Comparison of ENCODE assay signal across 8 mouse cellular contexts in genomic region chr19:47122802-47123201, GRCm38 (mm10). TPM values are rescaled to one million over a fixed set of nuclear protein-coding genes. Genes with fewer than 3 reads are reported as not detected.
DNase-seq lines count a peak whose midpoint lies in the region; ATAC-seq lines count a peak whose summit lies in the region.

No protein-coding gene starts in this region.

- ATAC-seq in megakaryocyte progenitor cell, adult 5-6 weeks (replicated peaks; ENCODE audit: poor library complexity): peak; percentile 75

- DNase-seq in adrenal gland, postnatal 25 days: peak; percentile 27
- no peak for DNase-seq in adrenal gland, adult 8-10 months
- DNase-seq in left cerebral cortex, postnatal 4 days: peak; percentile 39
- no peak for DNase-seq in left cerebral cortex, adult 11 months (ENCODE audit: low spot score)
- peak; percentile 21 for DNase-seq in c-Kit-negative CD71-positive TER-119-positive erythroid progenitor cells, embryonic 14.5 days (ENCODE audit: low read depth, low spot score)
- no peak for DNase-seq in gastrocnemius, postnatal 14 days
- no peak for DNase-seq in layer of hippocampus, adult 11-12 months (ENCODE audit: low spot score)

- intact Hi-C loops in left cerebral cortex, postnatal 4 days (cut with DNase I): loop anchor here (5.0 kb wide), 1 partner anchor 44 kb away; no protein-coding TSS in a partner anchor
- intact Hi-C loops in gastrocnemius, postnatal 14 days (cut with DNase I; ENCODE audit: low total_unique reads): no loop called here

RNA-seq across cellular contexts. Expression of gene Calhm2, which starts 15.3 kb away (rescaled TPM):
- 5.5 TPM in 2 replicates for total RNA-seq in adrenal gland, postnatal 25 days (2021)
- 1 to 10 TPM; 4.6 to 8.8 (median 7.5) TPM for total RNA-seq in adrenal gland, adult 8-10 months (2022)
- total RNA-seq in left cerebral cortex, postnatal 4 days (2021): 1 to 10 TPM; 1.2 to 2.2 TPM
- total RNA-seq in megakaryocyte progenitor cell, adult 5-6 weeks (2015): 6.1 and 7.3 TPM in 2 replicates
- 11.3 and 14.4 TPM in 2 replicates for total RNA-seq in megakaryocyte progenitor cell, adult 5-6 weeks (2017)
- 1 to 10 TPM; 2.4 to 3.2 TPM for total RNA-seq in gastrocnemius, postnatal 14 days (2021)

RNA-seq across cellular contexts. Expression of gene Calhm1, which starts 21.3 kb away (rescaled TPM):
- total RNA-seq in adrenal gland, postnatal 25 days (2021): not detected in 2 replicates
- total RNA-seq in adrenal gland, adult 8-10 months (2022): not detected
- not detected for total RNA-seq in left cerebral cortex, postnatal 4 days (2021)
- not detected in 2 replicates for total RNA-seq in megakaryocyte progenitor cell, adult 5-6 weeks (2015)
- total RNA-seq in megakaryocyte progenitor cell, adult 5-6 weeks (2017): not detected in 2 replicates
- not detected for total RNA-seq in gastrocnemius, postnatal 14 days (2021)

RNA-seq across cellular contexts. Expression of gene Pdcd11, which starts 32.2 kb away (rescaled TPM):
- total RNA-seq in adrenal gland, postnatal 25 days (2021): 26.0 and 26.8 TPM in 2 replicates
- 10 to 100 TPM; 25.3 to 28.8 (median 26.4) TPM for total RNA-seq in adrenal gland, adult 8-10 months (2022)
- total RNA-seq in left cerebral cortex, postnatal 4 days (2021): 10 to 100 TPM; 20.7 to 21.1 TPM
- total RNA-seq in megakaryocyte progenitor cell, adult 5-6 weeks (2015): 9.0 and 12.6 TPM in 2 replicates
- 23.0 and 27.4 TPM in 2 replicates for total RNA-seq in megakaryocyte progenitor cell, adult 5-6 weeks (2017)
- 1 to 10 TPM; 6.8 to 8.3 TPM for total RNA-seq in gastrocnemius, postnatal 14 days (2021)

RNA-seq across cellular contexts. Expression of gene Usmg5, which starts 32.4 kb away (rescaled TPM):
- total RNA-seq in adrenal gland, postnatal 25 days (2021): 518 and 539 TPM in 2 replicates
- total RNA-seq in adrenal gland, adult 8-10 months (2022): 100 to 1,000 TPM; 366 to 588 (median 484) TPM
- total RNA-seq in left cerebral cortex, postnatal 4 days (2021): 100 to 1,000 TPM; 610 to 660 TPM
- total RNA-seq in megakaryocyte progenitor cell, adult 5-6 weeks (2015): 483 and 581 TPM in 2 replicates
- 452 and 544 TPM in 2 replicates for total RNA-seq in megakaryocyte progenitor cell, adult 5-6 weeks (2017)
- total RNA-seq in gastrocnemius, postnatal 14 days (2021): 1,000 to 10,000 TPM; 1,075 to 1,222 TPM

RNA-seq across cellular contexts. Expression of gene Calhm3, which starts 34.8 kb away (rescaled TPM):
- total RNA-seq in adrenal gland, postnatal 25 days (2021): not detected in 2 replicates
- not detected for total RNA-seq in adrenal gland, adult 8-10 months (2022)
- not detected for total RNA-seq in left cerebral cortex, postnatal 4 days (2021)
- total RNA-seq in megakaryocyte progenitor cell, adult 5-6 weeks (2015): not detected in 2 replicates
- total RNA-seq in megakaryocyte progenitor cell, adult 5-6 weeks (2017): not detected in 2 replicates
- total RNA-seq in gastrocnemius, postnatal 14 days (2021): not detected

Comparison
In these comparisons a context has a peak if more than half of its experiments do, and no peak if none do; other contexts are left out.
1. DNase-seq: peak in adrenal gland, postnatal 25 days (single experiment), left cerebral cortex, postnatal 4 days (single experiment) and c-Kit-negative CD71-positive TER-119-positive erythroid progenitor cells, embryonic 14.5 days (single experiment); none in adrenal gland, adult 8-10 months (single experiment), left cerebral cortex, adult 11 months (single experiment), gastrocnemius, postnatal 14 days (single experiment) and layer of hippocampus, adult 11-12 months (single experiment).